Mouse (Mus musculus): ENCODE measurements at regions not wholly inside any gene's neighbourhood (a gene's known extent, or its start where the extent isn't known, plus 50 kb on each side); places are given as distances from the start of the nearest gene placed in this dataset.

DNA sequence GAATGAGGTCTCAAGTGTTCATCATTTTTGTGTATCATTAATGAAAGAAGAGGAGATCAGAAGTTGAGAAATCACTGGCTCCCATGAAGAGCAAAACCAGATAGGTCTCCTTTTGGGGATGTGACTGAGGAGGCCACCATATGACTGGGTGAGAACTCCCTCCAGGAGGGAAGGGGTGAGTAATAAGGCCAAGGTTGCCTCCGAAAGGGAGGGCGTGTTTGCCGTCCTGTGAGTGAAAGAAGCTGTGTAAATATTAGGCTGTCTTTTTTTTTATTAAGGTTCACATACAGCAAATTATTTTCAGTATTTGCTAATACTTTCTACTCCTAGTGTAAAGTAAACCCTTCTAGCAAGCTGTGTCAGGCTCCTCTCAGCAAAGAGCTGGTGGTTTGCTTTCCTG lies 116.7 kb upstream of the Pik3r1 start:
- DNase-seq: no peak

DNA sequence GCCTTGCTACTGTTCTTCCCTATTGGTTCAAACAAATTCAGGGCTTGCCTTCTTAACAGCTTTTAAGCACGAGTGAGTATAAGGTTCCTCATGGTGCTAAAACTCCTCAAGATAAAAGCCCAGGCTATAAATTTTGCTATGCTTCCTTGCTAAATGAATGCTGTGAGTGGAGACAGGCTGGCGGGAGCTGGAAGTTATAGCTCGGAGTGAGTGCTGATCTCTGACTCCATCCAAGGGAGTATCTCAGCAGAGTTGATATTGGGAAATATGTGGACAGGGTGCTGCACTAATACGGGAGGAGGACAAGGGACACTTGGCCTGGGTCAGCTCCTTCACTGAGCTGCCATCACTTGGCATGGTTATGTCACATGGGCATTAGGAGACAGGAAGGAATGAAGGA lies 123.5 kb upstream of the Pik3r1 start:
- DNase-seq: no peak

DNA sequence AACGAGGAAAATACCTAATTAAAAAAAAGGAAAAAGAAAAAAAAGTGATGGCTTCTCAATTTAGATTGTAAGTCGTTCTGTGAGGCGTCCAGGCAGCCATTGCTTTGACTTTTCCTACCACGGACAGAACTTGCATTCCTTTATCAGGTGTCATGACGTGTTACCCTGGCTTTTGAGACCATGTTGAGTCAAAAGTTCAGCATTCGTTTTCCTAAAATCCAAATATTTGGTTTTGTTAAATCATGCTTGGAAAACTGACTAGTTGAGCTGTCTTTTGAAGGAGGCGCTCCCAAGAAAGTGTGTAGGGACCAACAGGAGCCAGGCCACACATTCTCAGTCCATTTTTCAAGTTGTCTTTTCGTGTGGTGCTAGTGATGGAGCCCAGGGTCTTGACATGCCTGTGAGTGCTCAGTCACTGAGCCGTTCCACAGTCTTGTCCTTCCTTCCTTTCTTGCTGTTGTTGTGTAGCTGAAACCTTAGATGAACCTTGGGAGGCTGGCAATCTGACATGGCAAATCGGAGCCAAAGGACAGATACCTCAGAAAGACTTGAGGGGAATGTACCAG lies 125.1 kb upstream of the Pik3r1 start:
- no peak for DNase-seq

DNA sequence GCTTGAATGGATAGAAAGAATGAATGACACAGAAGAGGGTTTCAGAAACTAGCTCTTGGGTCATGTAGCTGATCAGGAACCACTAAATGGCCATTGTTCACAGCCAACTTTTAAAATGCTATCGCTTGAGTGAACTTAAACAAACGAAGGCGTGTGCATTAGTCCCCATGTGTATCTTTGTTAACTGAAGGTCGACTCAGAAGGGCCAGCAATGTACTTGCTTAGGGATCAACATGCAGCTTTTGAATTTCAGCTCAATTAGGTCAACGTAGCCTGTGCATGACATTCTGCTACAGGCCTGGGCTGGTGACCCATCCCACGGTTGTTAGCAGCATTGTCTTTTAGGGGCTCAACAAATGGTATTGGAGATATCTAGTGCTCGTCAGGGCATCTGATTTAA lies 127.1 kb upstream of the Pik3r1 start:
- DNase-seq: no peak

DNA sequence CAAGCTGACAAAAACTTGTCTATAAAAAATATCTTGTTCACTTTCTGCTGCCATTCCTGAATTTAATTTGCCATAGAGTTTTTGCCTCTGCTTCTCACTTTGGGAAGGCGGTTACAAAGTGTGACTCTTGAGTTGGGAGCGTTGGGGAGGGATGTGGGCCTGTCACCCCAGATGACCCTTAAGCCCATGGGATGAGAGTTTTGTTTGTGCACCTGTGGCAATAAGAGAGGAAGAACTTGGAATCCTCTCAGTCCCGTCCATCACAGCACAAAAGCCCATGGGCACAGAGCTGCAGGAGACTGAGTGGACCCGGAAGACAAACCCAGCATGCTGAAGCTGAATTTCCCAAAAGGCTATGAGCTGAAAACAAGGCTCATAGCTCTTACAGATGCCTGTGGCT lies 127.7 kb upstream of the Pik3r1 start:
- no peak for DNase-seq

DNA sequence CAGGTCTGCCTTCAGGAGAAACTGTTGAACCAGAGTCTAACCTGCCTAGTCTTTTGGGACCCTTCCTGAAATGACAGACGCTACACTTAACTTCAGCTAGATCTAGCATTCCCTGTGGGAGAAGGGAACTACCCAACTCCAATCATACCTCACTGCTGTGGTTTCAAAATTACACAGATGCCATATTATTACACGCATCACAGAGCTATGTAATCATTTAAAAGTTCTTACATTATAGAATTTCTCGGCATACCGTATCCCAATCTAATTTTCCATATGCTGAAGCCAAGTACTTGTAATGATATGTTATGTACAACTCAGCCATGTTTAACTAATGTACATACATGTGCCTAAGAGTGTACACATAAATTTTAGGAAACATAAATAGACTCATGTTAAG lies 128.9 kb upstream of the Pik3r1 start:
- no peak for DNase-seq

DNA sequence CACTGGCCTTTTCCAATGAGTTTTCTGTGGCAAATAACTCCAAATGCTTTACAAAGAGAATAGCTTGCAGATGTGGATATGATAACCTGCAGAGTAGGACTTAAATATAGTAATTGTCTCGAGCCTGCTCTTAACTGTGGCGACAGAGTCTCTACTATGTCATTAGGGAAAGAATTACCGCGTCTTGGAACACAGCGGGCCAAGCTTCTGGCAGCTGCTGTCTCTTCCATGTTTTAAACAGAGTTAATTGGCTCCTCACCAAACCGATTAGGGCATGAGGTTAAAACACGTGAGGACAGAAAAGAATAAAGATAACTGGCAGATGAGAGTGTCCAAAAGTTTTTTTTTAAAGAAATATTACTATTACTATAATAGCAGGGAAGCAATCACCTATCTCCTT lies 134.2 kb upstream of the Pik3r1 start:
- DNase-seq: no peak

DNA sequence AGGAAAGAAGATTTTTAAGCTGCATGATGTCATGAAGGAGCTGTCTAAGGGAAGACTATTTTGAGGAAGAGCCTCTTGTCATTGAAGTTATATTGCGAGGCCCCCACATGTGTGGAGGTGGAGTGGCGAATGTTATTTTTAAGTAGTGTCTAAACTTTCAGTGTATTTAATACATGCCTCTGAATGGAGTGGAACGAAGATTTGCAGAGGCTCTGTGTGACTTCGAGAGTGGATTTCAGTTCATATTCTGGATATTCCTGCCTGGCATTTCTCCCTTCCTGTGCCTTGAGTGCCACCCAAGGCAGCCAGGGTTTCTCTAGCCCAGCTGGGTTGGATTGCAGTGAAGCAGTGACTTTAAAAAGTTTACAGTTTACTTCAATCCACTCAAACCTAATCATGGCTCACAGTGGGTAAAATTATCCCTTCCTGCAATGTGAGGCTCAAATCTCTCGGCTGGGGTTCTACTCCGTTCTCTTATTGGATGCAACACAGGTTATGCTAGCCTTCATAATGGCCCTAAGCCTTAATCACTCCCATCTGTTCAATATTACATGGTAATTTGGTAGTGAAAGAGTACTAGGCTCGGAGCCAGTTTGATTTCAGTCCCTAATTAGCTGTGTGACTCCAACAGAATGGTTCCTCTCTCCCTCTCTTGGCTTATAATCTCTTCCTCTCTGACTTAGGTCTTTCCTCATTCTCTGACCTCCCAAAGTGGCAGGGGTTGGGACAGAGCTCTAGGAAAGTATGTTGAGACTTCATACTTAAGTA lies 138.1 kb upstream of the Pik3r1 start:
- no peak for DNase-seq

DNA sequence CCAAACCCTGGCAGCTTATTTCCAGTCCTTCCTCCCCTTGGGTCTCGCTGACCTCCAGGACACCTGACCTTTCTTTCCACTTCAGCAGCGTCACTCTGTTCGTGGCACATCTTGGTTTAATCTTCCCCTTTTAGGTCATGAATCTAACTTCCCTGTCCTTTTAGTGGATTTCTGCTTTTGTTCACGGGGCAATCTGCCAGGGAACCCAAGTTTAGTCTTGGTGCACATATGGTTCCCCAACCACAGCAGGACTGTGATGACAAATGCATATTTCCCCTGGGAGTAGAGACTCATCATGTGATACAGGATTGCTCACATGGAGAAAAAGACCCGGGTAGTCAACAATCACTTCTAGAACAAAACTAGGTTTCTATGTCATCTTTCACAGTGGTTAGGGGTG lies 141.0 kb upstream of the Pik3r1 start:
- DNase-seq: no peak

DNA sequence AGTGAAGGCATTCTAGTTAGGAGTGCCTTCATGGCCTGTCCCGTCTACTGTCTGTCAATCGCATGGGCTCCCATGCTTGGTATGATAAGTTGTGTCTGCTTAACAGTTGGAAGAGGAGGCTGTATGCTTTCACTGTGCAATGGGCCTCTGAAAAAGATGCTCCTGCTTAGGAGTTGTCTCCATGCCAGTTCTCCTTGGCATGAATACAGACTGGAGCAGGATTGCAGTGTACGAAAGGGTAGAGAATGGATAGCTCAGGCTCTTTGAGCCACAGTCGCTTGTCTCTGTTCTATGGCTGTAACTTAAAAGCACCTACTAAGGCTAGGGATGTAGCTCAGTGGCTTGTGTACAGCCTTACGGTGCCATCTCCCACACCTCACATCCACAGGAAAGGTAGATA lies 142.7 kb upstream of the Pik3r1 start:
- DNase-seq: no peak

DNA sequence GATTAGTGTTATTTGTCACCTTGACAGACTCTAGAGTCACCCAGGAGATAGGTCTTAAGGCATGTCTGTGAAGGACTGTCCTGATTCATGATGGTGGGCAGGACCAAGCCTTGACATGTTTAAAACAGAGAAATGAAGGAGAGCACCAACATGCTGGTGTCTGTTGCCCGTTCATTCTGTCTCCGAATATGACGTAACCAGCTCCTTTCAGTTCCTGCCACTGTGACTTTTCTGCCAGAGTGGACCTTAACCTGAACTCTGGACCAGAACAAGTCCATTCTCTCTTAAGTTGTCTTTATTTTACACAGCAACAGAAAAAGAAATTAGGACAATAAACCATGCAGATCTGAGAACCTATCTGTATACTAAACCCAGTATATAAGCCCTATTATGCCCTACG lies 146.1 kb upstream of the Pik3r1 start:
- no peak for DNase-seq

DNA sequence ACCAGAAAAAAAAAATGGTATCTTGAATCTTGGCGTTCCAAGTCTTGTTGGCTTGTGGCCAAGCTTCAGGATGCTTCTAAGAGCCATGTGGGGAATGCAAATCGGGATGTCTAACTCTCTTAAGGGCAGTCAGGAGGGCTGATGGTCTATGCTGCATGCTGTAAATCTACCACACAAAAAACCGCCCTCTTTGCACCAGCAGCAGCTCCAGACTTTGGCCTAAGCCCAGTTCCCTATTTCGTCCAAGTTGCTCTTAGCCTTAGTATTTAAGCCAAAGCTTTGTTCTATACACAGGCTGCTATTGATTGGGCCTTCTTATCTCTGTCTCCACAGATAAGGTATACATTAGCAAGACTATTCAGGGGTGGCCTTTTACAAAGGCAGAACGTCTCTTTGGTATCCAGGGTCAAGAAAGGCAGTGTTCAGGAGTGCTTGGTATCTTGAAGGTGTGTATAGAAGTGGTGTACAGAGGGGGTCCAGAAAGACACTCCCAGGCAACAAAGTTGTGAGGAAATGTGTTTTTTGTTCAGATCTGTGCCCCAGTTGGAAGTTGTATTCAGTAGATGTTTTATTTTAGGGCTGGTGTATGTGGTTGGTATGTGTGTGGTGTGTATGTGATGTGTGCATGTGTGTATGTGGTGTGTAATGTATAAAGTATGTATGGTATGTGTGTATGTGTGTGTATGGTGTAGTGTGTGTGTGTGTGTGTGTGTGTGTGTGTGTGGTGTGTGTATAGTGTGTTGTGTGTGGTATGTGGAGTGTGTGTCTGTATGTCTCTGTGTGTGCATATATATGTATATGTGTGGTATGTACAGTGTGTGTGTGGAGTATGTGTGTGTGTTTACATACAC lies 146.9 kb upstream of the Pik3r1 start:
- no peak for DNase-seq

DNA sequence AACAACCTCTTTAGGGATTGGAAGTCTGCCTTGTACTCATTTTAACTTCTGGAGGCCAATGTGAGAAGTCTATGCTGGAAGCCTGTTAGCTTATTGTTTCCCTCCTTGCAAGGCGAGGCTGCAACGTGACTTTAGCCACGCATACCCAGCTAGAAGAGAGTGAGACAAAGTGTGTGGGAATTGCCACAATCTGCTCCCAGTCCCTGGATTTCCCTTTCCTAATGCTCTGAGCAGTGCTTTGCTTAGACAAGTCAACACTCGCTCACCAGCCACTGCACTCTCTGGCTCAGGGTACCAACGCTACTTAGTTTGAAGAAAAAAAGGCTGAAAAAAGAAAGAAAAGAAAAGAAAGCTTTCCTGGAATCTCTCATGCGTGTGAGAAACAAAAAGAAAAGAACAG lies 147.5 kb upstream of the Pik3r1 start:
- DNase-seq: no peak

DNA sequence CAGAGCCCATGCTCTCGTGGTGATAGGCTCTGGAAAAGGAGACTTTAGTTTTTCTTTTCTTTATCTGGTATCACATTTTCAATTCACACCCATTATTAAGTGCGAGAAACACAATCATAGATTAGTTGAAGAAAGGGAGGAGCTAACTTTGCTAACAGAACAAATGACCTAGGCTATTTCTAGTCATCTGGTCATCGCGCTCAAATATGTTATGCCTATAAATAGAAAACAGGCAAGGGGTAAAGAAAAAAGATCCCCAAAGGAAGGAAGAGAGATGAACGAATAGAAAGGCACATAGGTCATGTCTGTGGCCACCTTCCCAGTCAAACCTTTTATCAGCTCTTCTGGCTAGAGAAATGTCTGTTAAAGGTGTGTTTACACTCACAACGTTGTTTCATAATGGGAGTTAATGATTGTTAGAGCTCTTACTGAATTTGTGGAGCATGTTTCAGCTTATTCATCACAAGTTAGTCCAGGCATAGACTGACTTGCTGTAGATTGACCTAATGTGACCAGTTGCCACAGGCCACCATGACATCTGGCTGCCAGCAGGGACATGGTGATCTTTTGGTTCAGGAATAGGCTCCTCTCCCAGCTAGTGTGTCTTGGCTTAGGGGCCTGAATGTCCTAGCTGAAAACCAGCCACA lies 148.1 kb upstream of the Pik3r1 start:
- DNase-seq: no peak

DNA sequence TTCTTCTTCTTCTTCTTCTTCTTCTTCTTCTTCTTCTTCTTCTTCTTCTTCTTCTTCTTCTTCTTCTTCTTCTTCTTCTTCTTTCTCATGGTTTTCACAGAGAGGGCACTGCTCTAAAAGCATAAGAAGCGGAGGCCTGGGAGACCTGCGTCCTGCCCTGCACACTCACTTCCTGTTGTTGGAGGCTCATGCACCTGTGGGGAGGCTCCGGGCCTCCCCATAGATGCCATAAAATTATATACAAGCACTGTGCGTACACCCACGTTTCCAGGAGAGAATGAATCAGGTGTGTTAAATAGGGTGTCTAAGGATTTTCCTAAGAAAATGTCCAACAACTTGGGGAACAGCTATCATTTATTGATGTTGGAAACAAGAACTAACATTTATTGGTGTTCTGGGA lies 148.9 kb upstream of the Pik3r1 start:
- DNase-seq: no peak

DNA sequence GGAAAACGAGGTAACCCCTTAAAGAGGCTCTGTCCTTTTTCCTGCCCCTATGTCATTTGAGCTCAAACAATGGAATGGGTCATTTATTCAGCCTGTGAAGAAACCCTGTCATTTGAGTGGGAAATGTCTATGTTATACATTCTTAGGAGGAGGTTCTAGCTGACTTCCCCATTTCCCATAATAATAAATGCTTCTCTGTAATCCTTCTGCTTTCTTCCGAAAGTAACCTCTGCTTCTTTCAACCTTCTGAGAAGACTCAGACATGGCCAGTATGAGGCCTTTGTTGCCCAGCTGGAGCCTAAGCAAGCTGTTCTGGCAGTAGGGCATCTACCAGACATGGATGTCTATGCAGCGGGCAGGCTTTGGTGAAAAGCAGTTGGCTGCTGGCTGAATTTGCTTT lies 150.2 kb upstream of the Pik3r1 start:
- DNase-seq: no peak

DNA sequence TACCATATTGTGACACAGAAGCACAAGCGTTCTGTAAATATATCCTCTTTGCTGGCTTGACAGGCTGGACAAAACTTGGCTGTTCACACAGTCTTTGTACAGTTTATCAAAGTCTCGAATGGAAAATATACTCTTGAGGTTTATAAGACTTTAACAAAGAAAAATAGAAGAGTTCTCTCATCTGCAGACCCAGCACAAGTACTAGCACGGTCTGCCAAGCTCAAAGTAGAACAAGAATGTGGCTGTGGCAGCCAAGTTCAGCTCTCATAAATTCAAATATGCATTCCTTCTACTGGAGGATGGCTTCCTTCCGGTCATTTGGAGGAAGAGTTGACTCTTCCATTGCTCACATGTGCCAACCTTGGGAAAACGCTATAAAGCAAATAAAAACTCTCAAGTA lies 151.2 kb upstream of the Pik3r1 start:
- DNase-seq: no peak

DNA sequence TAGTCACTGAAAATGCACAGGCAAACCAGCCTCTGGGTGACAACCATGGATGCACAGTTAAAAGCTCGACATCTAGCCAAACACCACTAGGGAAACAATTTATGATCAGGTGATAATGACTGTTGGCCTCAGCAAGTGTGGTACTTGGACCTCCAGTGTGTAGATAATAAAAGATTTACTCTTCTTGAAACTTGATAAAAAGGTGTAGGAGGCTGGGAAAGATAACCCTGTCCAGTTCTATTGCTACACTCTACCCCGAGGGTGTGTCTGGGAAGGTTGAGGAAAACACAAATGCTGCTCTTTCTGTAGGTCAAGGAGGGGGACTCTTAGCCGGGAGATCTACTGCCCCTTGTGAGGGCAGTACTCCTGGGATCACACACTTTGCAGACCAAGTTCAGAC lies 152.4 kb upstream of the Pik3r1 start:
- DNase-seq: no peak

DNA sequence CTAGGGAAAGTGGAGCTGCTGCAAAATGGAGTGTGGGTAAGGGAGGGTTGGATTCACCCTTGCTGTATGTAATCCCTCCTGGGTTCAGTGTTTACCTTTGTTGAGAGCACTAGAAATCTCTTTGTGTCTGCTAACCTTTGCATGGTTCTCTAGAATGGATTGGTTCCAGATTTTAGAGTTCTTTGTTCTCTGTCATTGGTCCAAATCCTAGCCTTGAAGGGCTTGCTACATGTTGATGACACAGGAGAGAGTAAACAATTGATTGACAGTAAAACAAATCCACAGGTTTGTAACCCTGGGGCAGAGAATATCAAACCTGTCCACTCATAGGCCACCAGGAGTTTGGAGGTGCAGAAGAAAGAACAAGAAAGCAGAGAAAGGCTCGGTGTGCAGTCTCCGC lies 156.6 kb upstream of the Pik3r1 start:
- DNase-seq: no peak

DNA sequence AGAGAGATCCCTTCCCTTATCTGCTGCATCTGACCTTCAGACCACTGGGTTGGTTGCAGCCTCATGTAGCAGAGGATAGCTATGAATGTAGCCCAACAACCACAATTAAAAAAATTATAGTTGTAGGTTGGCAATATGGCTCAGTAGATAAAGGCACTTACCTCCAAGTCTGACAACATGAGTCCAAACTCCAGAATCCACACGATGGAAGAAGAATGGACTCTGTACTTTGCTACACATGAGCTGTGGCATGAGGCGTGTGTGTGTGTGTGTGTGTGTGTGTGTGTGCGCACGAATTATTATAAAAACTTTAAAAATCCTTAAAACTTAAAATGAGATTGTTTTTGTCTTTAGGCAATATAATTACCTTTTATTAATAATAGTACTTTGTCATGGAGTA lies 163.2 kb upstream of the Pik3r1 start:
- no peak for DNase-seq

DNA sequence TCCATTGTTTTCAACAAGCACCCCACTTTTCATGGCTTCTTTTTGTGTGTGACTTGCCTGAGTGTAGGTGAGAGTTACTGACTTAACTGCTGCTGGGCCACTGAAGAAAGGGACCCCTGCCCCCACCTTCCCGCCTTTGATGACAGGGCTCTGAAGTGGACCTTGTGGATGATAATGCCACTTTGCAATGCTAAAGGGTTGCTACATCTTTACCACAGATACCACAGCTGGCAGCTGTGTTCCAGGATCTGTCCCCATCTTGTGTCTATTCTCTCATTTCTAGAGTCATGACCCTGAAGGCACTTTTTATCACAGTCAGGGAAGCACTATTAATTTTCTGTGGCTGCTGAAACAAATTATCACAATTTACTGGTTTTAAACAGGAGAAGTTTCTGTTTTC lies 163.9 kb upstream of the Pik3r1 start:
- no peak for DNase-seq

DNA sequence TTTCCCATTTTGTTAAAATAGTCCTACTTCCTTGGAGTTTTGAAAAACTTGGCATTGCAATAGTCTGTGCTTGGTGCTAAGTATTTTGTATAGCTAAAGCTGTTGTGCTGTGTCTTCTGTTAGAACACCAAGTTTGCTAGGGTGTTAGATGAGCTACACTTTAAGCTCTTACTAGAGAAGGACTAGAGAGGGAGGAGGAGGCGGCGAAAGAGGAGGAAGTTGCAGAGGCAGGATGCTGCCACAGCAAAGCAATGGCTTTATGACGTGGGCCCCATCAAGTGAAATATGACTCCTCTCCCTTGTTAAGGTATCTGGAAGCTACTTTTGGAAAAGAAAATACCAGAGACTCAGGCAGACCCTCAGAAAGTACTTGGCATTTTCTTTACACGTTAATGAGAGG lies 167.8 kb upstream of the Pik3r1 start:
- DNase-seq: no peak

DNA sequence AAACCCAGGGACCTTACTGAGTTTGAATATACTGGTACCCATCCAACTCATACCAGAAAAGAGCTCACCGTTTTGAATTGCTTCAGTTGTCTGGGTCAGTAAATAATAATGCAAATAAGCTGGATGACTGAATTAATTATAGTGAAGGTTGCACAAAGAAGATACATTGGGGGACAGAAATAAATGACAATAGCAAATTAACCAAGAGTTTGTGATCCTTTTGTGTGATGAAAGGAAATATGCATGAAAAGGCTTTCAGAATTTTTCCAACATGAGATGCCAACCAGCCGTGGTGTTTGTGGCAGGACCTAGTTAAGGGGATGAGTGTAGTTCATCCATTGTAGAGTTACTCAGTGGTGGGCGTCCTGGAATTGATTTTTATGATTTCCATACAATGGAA lies 186.5 kb upstream of the Pik3r1 start:
- DNase-seq: no peak
